Comparison of ENCODE assay signal across 8 mouse cellular contexts in the genomic region with DNA sequence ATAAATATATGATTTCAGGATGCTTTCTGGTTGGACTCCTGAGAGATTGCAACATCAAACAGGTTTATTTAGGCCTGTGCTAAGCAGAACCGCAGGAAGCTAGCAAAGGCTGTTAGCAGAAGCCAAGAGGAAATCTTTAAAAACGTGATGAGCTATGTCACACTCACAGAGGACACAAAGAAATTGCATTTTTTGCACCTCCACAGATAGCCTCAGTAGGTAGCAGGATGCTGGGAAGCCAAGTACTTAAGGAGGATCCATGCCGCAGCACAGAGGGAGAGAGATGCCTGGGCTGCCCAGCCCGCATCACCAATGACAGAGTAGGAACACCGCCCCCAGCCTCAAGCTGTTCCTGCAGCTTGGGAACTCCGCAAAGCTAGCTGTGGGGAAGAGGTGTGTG.
DNase-seq lines count a peak whose midpoint lies in the region; ATAC-seq and TF ChIP-seq lines count a peak whose summit lies in the region.

No protein-coding gene starts in this region.

- no peak for ATAC-seq in stomach, postnatal 0 days (ENCODE audit: low FRiP score, low TSS enrichment)

- intact Hi-C loops in left cerebral cortex, postnatal 10 days (cut with DNase I): no loop called here

- H3K36me3 ChIP-seq in stomach, postnatal 0 days (ENCODE audit: control insufficient read depth, insufficient read depth, low read length): no peaks in the 10 kb centered on the region

- WGBS in olfactory bulb, adult 2 months: 10% methylated on average over 6 of the region's 6 CpGs
- 23% methylated on average over 6 of the region's 6 CpGs for WGBS in stomach, postnatal 0 days

- DNase-seq in cerebellum, postnatal 10 days: peak; percentile 62 to 74
- no peak for DNase-seq in cerebellum, adult 11-12 months
- DNase-seq in frontal cortex, postnatal 25 days (ENCODE audit: low spot score in 2 of 2): peak; percentile 59 to 66
- DNase-seq in left cerebral cortex, postnatal 10 days (ENCODE audit: extremely low spot score in 1 of 2, low spot score in 2 of 2): peak; percentile 79 to 81
- DNase-seq in stomach, postnatal 0 days (ENCODE audit: low spot score): no peak
- DNase-seq in spleen, postnatal 36 days (ENCODE audit: low spot score in 2 of 2): no peak
- DNase-seq in kidney, postnatal 25 days: no peak

- TF ChIP-seq CTCF in olfactory bulb, adult 2 months (IDR thresholded peaks at IDR 0.05; ENCODE audit: insufficient read depth, low read depth, low read length): no peak
- TF ChIP-seq CTCF in stomach, postnatal 0 days (IDR thresholded peaks at IDR 0.05; ENCODE audit: low read depth): no peak

- no peak for TF ChIP-seq POLR2A in olfactory bulb, adult 2 months (IDR thresholded peaks at IDR 0.05; ENCODE audit: insufficient read depth, low read depth, low read length)

- H3K4me1 ChIP-seq in olfactory bulb, adult 2 months (ENCODE audit: control insufficient read depth, insufficient read depth, low read length): peaks cover 5% of the 10 kb centered on the region
- H3K4me1 ChIP-seq in stomach, postnatal 0 days (replicated peaks; ENCODE audit: control insufficient read depth, insufficient read depth): no peaks in the 10 kb centered on the region

- H3K27ac ChIP-seq in olfactory bulb, adult 2 months (ENCODE audit: insufficient read depth, low read depth, low read length): 0 out of 2 replicates have a peak overlapping the region, but pooled peaks have one; percentile 2
- H3K27ac ChIP-seq in stomach, postnatal 0 days (replicated peaks): no peak overlapping the region

- no peaks in the 10 kb centered on the region for H3K27me3 ChIP-seq in stomach, postnatal 0 days (ENCODE audit: control insufficient read depth, insufficient read depth, low read length)

- no peak overlapping the region for H3K4me3 ChIP-seq in olfactory bulb, adult 2 months (ENCODE audit: insufficient read depth, low read depth, low read length)
- no peak overlapping the region for H3K4me3 ChIP-seq in stomach, postnatal 0 days (ENCODE audit: low read depth, low read length)

- no peak for TF ChIP-seq EP300 in stomach, postnatal 0 days (optimal IDR thresholded peaks at IDR 0.05)

- H3K4me2 ChIP-seq in stomach, postnatal 0 days (replicated peaks; ENCODE audit: low read depth): no peak overlapping the region

- no peak overlapping the region for H3K9ac ChIP-seq in stomach, postnatal 0 days (ENCODE audit: low read length)

- no peaks in the 10 kb centered on the region for H3K9me3 ChIP-seq in stomach, postnatal 0 days (ENCODE audit: control insufficient read depth, low read length)

Comparison
In these comparisons a context has a peak if more than half of its experiments do, and no peak if none do; other contexts are left out.
1. DNase-seq: peak in cerebellum, postnatal 10 days (2 of 2), frontal cortex, postnatal 25 days (2 of 2) and left cerebral cortex, postnatal 10 days (2 of 2); none in cerebellum, adult 11-12 months (single experiment), stomach, postnatal 0 days (single experiment), spleen, postnatal 36 days (0 of 2) and kidney, postnatal 25 days (0 of 2).